Mouse (Mus musculus) limb, embryonic 14.5 days (tissue): Measurements from ENCODE around the gene Olfr553. TPM values are rescaled to one million over a fixed set of nuclear protein-coding genes. Genes with fewer than 3 reads are reported as not detected.
"Not testable (repeated sequence)": the region's sequence is repeated elsewhere in the genome, so short reads cannot be mapped to it uniquely, and the experiment has no call there.

Experiments used
- ATAC-seq: fragments of 200-750 bp; cut with Nextera tagmentation; 2 replicates; pipeline ENCODE4 v1.8.0; 2017; ENCODE audit warnings: low read depth, moderate number of reproducible peaks, moderate TSS enrichment; ENCODE audit not compliant: low FRiP score
- DNase-seq: peaks from one replicate; pipeline ENCODE4 v3.0.0-alpha.2; 2015; ENCODE audit warnings: low spot score
- H3K27ac ChIP-seq: fragments of 300-500 bp; sonication (generic); replicated peaks from 2 replicates; pipeline ENCODE4 v1.5.1; 2014; ENCODE audit warnings: low read depth, mild to moderate bottlenecking, low read length, moderate library complexity, mixed read lengths
- H3K27me3 ChIP-seq: fragments of 300-500 bp; sonication (generic); 2 replicates; pipeline ENCODE4 v1.6.1; 2014; ENCODE audit warnings: low read length, mixed read lengths; ENCODE audit not compliant: control insufficient read depth, insufficient read depth
- H3K36me3 ChIP-seq: fragments of 300-500 bp; sonication (generic); 2 replicates; pipeline ENCODE4 v1.6.1; 2014; ENCODE audit warnings: mild to moderate bottlenecking, low read length, moderate library complexity, mixed read lengths; ENCODE audit not compliant: control insufficient read depth, insufficient read depth
- H3K4me1 ChIP-seq: fragments of 300-500 bp; sonication (generic); 2 replicates; pipeline ENCODE4 v1.6.1; 2014; ENCODE audit warnings: antibody characterized with exemption, low read length, mixed read lengths; ENCODE audit not compliant: control insufficient read depth, insufficient read depth
- H3K4me2 ChIP-seq: fragments of 300-500 bp; sonication (generic); replicated peaks from 2 replicates; pipeline ENCODE4 v1.6.1; 2014; ENCODE audit warnings: low read depth, mild to moderate bottlenecking, low read length, moderate library complexity; ENCODE audit not compliant: severe bottlenecking
- H3K4me3 ChIP-seq: fragments of 300-500 bp; sonication (generic); replicated peaks from 2 replicates; pipeline ENCODE4 v1.5.1; 2014; ENCODE audit warnings: low read length
- H3K9ac ChIP-seq: fragments of 300-500 bp; sonication (generic); 2 replicates; pipeline ENCODE4 v1.6.1; 2014; ENCODE audit warnings: mild to moderate bottlenecking, low read depth, low read length, moderate library complexity; ENCODE audit not compliant: severe bottlenecking
- H3K9me3 ChIP-seq: fragments of 300-500 bp; sonication (generic); 2 replicates; pipeline ENCODE4 v1.6.1; 2016; ENCODE audit warnings: low read length; ENCODE audit not compliant: control insufficient read depth
- POLR2A ChIP-seq: fragments of 200-500 bp; IDR thresholded peaks from 2 replicates; pipeline ENCODE4 v1.8.0; 2012; ENCODE audit warnings: inconsistent platforms, mild to moderate bottlenecking, moderate library complexity, borderline replicate concordance; ENCODE audit not compliant: insufficient read depth, insufficient read length; ENCODE audit errors: extremely low read depth
- WGBS: fragments of 180-500 bp; shearing (Covaris S2); extraction: QIAGEN DNeasy Blood & Tissue Kit; methylation state at CpG from one replicate; pipeline ENCODE4 v1.1.7; 2014; 5-methylcytosine and 5-hydroxymethylcytosine counted together
- polyA plus RNA-seq, 2 experiments: library from polyadenylated mRNA; depleted of rRNA in 1 of 2; stranded (reverse) in 1 of 2; unstranded in 1 of 2; fragments of >200 nt; fragmentation: Nextera tagmentation in 1 of 2; extraction: Ambion mirVana in 1 of 2; gene quantifications; 2 replicates each; pipeline versions ENCODE4 v1.2.1 to v1.2.3; 2012 to 2014

Olfr553 gene
- polyA plus RNA-seq (2012; rRNA removed): not detected in 2 replicates
- not detected in 2 replicates for polyA plus RNA-seq (2014; fragmentation: Nextera tagmentation; extraction: Ambion mirVana)

DNA sequence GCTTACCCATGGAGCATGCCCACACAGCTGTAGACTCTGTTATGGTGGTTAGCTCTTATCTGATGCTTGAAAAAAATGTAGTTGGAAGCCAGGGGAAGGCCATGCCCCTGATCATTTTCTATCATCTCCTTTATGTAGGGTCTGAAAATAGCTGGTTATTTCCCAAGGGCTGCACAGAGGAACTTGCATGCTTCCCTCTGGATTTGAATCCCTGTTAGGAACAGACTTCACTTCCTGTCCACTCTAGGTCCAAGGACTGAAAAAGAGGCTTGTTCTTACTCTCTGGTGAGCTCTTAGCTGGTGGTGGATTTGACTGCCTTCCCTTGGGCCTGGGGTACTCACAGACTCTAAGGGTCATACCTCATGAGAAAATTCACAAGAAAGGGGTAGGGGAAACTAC lies at the start of gene Olfr553:
Gene Olfr553, minus strand, starts transcription at position 101 of the 400 bp plus-strand sequence.
- DNase-seq: no peak
- H3K9me3 ChIP-seq: no peaks in the 10 kb centered on the region
- TF ChIP-seq POLR2A: no peak

DNA sequence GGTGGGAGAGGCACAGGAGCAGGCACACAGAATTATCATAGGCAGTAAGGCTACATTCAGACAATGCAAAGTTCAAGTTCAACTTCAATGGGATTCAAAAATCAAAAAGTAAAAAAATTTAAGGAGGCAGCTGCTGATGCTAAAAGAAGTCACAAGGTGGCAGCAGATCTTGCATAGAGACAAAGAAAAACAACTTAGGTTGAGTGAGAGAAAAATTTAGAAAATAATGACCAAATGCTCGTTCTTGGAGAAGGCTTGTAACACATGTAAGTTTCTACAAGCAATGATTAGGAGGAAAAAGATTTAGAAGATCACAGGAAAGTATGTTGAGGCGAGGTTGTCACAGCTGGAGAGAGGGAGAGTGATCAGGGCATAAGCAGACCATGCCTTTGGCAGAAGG lies 47.4 kb upstream of the Olfr553 start:
- H3K9me3 ChIP-seq: no peaks in the 10 kb centered on the region
- no peak for ATAC-seq
- peak; percentile 17 for DNase-seq
- H3K4me2 ChIP-seq: no peak overlapping the region
- no peaks in the 10 kb centered on the region for H3K4me1 ChIP-seq
- H3K27ac ChIP-seq: no peak overlapping the region
- no peaks in the 10 kb centered on the region for H3K36me3 ChIP-seq
- no peaks in the 10 kb centered on the region for H3K27me3 ChIP-seq
- 30% methylated on average over 2 of the region's 2 CpGs for WGBS
- no peak overlapping the region for H3K9ac ChIP-seq
- H3K4me3 ChIP-seq: no peak overlapping the region
- TF ChIP-seq POLR2A: no peak

More for the DNA sequence above, at the start of gene Olfr553:
- H3K27me3 ChIP-seq: no peaks in the 10 kb centered on the region
- no peak for ATAC-seq
- no peak within 1 kb of the TSS for H3K4me3 ChIP-seq
- no peaks in the 10 kb centered on the region for H3K36me3 ChIP-seq
- no peaks in the 10 kb centered on the region for H3K4me1 ChIP-seq
- H3K27ac ChIP-seq: no peak within 1 kb of the TSS
- H3K4me2 ChIP-seq: no peak within 1 kb of the TSS
- no peak within 1 kb of the TSS for H3K9ac ChIP-seq

DNA sequence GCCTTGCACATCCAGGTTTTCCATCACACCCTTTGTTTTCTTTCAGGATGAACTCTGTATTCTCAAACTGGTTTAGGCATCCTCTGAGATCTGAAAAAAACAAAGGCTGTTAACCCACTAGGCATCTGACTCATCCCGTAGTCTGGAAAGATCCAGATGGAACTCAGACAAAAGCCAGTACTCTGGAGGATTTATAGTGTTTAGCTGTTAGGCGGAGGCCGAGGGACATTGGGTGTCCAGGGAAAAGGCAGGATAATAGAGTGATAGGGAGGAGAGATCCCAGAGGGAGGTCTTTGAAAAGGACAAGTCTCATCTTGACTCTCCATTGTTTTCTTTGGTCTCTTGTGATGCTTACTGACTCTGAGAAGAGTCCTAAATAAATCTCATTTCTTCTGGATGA lies 46.6 kb upstream of the Olfr553 start, which contains the start of gene Olfr556:
Gene Olfr556, plus strand, starts transcription at position 301 of the 400 bp plus-strand sequence.
- Histone ChIP-seq H3K9ac (no peak within 1 kb of the TSS), H3K9me3 (no peaks in the 10 kb centered on the region), H3K27me3 (no peaks in the 10 kb centered on the region), H3K36me3 (no peaks in the 10 kb centered on the region), H3K4me3 (no peak within 1 kb of the TSS), H3K4me2 (no peak within 1 kb of the TSS), H3K4me1 (no peaks in the 10 kb centered on the region), H3K27ac (no peak within 1 kb of the TSS)
- DNase-seq (no peak), ATAC-seq (no peak)
- no peak for TF ChIP-seq POLR2A
- 65% methylated on average over 3 of the region's 3 CpGs for WGBS

GRCm38 (mm10) chr7:102658523-102658922 lies 40.5 kb upstream of the Olfr553 start, which contains the start of gene Olfr555:
Gene Olfr555 (plus strand): TSS chr7:102658823.
- 65% methylated on average over 1 of the region's 1 CpGs for WGBS
- no peak for TF ChIP-seq POLR2A

GRCm38 (mm10) chr7:102644945-102645344 lies 26.9 kb upstream of the Olfr553 start:
- ATAC-seq, H3K4me1 ChIP-seq, H3K36me3 ChIP-seq, H3K4me3 ChIP-seq, H3K9ac ChIP-seq, H3K27ac ChIP-seq, DNase-seq, H3K27me3 ChIP-seq, H3K9me3 ChIP-seq, H3K4me2 ChIP-seq: not testable (repeated sequence)
- 75% methylated on average over 3 of the region's 4 CpGs for WGBS

More at GRCm38 (mm10) chr7:102658523-102658922, 40.5 kb upstream of the Olfr553 start, which contains the start of gene Olfr555:
- ATAC-seq: no peak
- no peaks in the 10 kb centered on the region for H3K27me3 ChIP-seq
- DNase-seq: no peak
- H3K4me1 ChIP-seq: no peaks in the 10 kb centered on the region
- H3K9me3 ChIP-seq: no peaks in the 10 kb centered on the region
- H3K4me2 ChIP-seq: no peak within 1 kb of the TSS
- H3K36me3 ChIP-seq: no peaks in the 10 kb centered on the region
- H3K4me3 ChIP-seq: no peak within 1 kb of the TSS
- H3K27ac ChIP-seq: no peak within 1 kb of the TSS
- no peak within 1 kb of the TSS for H3K9ac ChIP-seq

DNA sequence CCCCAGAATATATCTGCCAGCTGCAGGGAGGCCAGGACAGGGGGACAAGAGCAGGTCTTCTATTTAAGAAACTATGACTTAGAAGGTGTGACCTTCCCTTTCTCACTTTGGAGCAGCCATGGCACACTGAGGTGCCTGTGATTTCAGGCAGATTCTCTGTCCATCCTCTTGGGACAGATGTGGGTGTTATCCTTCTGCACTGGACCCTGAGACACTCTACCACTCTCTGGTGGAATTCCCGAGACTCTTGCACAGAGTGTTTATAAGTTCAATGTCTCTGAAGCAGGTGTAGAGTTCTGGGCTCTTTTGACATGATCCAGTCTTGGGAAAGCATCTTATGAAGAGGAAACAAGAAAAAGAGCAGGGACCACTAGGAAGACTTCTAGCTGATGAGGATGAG lies 20.1 kb upstream of the Olfr553 start, which contains the start of gene Olfr554:
Gene Olfr554, plus strand, starts transcription at position 301 of the 400 bp plus-strand sequence.
- H3K4me2 ChIP-seq: no peak within 1 kb of the TSS
- no peak within 1 kb of the TSS for H3K27ac ChIP-seq
- TF ChIP-seq POLR2A: no peak
- no peak for ATAC-seq
- H3K27me3 ChIP-seq: no peaks in the 10 kb centered on the region
- no peak for DNase-seq
- no peak within 1 kb of the TSS for H3K4me3 ChIP-seq
- H3K9ac ChIP-seq: no peak within 1 kb of the TSS
- H3K36me3 ChIP-seq: no peaks in the 10 kb centered on the region
- 83% methylated on average over 1 of the region's 1 CpGs for WGBS
- no peaks in the 10 kb centered on the region for H3K9me3 ChIP-seq
- no peaks in the 10 kb centered on the region for H3K4me1 ChIP-seq
